Mouse (Mus musculus) right cerebral cortex, postnatal 36 days (tissue): ENCODE results near the gene Capn13.
"Not testable (repeated sequence)": the region's sequence is repeated elsewhere in the genome, so short reads cannot be mapped to it uniquely, and the experiment has no call there.

Source experiments
- DNase-seq, 2 experiments: peaks; one replicate each; pipeline ENCODE4 v3.0.0; 2022; ENCODE audit warnings: low spot score in 2 of 2, mixed read lengths in 1 of 2

Capn13 gene

GRCm38 (mm10) chr17:73282702-73283101, 118.0 kb downstream of the Capn13 start:
- not testable (repeated sequence) for DNase-seq

- no peak for DNase-seq
Measured at GRCm38 (mm10) chr17:73277770-73278169, 122.9 kb downstream of the Capn13 start.

- no peak for DNase-seq
Measured at GRCm38 (mm10) chr17:73275066-73275465, 125.6 kb downstream of the Capn13 start.

GRCm38 (mm10) chr17:73273809-73274208, 126.9 kb downstream of the Capn13 start:
- DNase-seq = no peak

GRCm38 (mm10) chr17:73271797-73272600, 128.7 kb downstream of the Capn13 start:
- peak; percentile 78 to 89 for DNase-seq

- DNase-seq = no peak
Measured at GRCm38 (mm10) chr17:73270871-73271796, 129.5 kb downstream of the Capn13 start.

GRCm38 (mm10) chr17:73263077-73263501, 137.6 kb downstream of the Capn13 start:
- DNase-seq = peak; percentile 88 to 90

- no peak for DNase-seq
Measured at GRCm38 (mm10) chr17:73262558-73262957, 138.1 kb downstream of the Capn13 start.

- not testable (repeated sequence) for DNase-seq
Measured at GRCm38 (mm10) chr17:73259258-73259657, 141.4 kb downstream of the Capn13 start.

GRCm38 (mm10) chr17:73258620-73259019, 142.0 kb downstream of the Capn13 start:
- DNase-seq = no peak
